ENCODE assay signal across 20 mouse cellular contexts in the genomic region with DNA sequence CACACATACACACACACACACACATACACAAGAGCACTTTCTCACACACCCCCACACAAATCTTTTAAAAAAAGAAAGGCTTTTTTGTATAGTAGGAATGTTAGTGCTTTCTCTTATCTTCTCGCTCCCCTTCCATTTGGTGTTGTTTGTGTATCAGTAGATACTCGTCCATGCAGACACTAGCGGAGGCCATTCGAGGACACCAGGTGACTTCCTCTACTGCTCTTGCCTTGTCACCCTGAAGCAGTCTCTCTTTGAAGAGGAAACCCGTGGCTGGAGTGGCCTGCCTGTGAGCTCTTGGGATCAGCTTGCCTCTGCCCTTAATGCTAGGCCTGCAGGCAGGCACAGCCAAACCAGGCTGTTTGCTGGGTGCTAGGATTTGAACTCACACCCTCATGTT.
DNase-seq lines count a peak whose midpoint lies in the region; ATAC-seq and TF ChIP-seq lines count a peak whose summit lies in the region.
"Had no signal": no experiment of that assay in that cellular context is flagged by ENCODE, and none has a peak within 500 bp of the region (broad histone marks: within the 10 kb centered on the region; RNA-seq: fewer than 3 reads in every experiment).

No protein-coding gene starts in this region.

- TF ChIP-seq CTCF in kidney, adult 2 months (conservative IDR thresholded peaks at IDR 0.05; ENCODE audit: insufficient read depth, insufficient read length, low read depth, low read length): no peak

- peaks cover 4% of the 10 kb centered on the region; the same call in 1 of the 2 replicates for H3K4me1 ChIP-seq in liver, embryonic 11.5 days (replicated peaks; ENCODE audit: control insufficient read depth, insufficient read depth, low read length)
- H3K4me1 ChIP-seq in megakaryocyte, embryonic 14.5 days: peaks cover 100% of the 10 kb centered on the region
- no peaks in the 10 kb centered on the region for H3K4me1 ChIP-seq in limb, embryonic 10.5 days
- H3K4me1 ChIP-seq in kidney, adult 2 months (ENCODE audit: control insufficient read depth, insufficient read depth, low read length): no peaks in the 10 kb centered on the region
- H3K4me1 ChIP-seq: embryonic facial prominence, embryonic 15.5 days; forebrain, embryonic 15.5 days; heart, embryonic 10.5 days; hindbrain, embryonic 13.5 days had no signal

- 0 out of 2 replicates have a peak, but pooled peaks have one; percentile 37 for ATAC-seq in liver, embryonic 11.5 days (replicated peaks; ENCODE audit: low FRiP score)
- ATAC-seq in common myeloid progenitor, adult 5-6 weeks (replicated peaks; ENCODE audit: low read depth, poor library complexity, severe bottlenecking): peak; percentile 55
- ATAC-seq: forebrain, embryonic 15.5 days; hindbrain, postnatal 0 days had no signal

- H3K9me3 ChIP-seq in liver, embryonic 11.5 days (ENCODE audit: control insufficient read depth, low read length): no peaks in the 10 kb centered on the region
- H3K9me3 ChIP-seq in megakaryocyte, embryonic 14.5 days: no peaks in the 10 kb centered on the region
- H3K9me3 ChIP-seq in limb, embryonic 10.5 days (replicated peaks): no peaks in the 10 kb centered on the region
- H3K9me3 ChIP-seq: embryonic facial prominence, embryonic 15.5 days; forebrain, embryonic 15.5 days; heart, embryonic 10.5 days; hindbrain, embryonic 13.5 days had no signal

- no peak for TF ChIP-seq POLR2A in kidney, adult 2 months (IDR thresholded peaks at IDR 0.05; ENCODE audit: low read depth, low read length)

- H3K4me3 ChIP-seq in liver, embryonic 11.5 days (ENCODE audit: low read depth, low read length): no peak overlapping the region
- peak overlapping the region; percentile 85 for H3K4me3 ChIP-seq in megakaryocyte, embryonic 14.5 days (replicated peaks)
- H3K4me3 ChIP-seq in limb, embryonic 10.5 days: no peak overlapping the region
- H3K4me3 ChIP-seq in kidney, adult 2 months (ENCODE audit: insufficient read depth, low read depth, low read length): no peak overlapping the region
- H3K4me3 ChIP-seq: embryonic facial prominence, embryonic 15.5 days; forebrain, embryonic 15.5 days; heart, embryonic 10.5 days; hindbrain, embryonic 13.5 days had no signal

- H3K4me2 ChIP-seq in liver, embryonic 11.5 days: no peak overlapping the region
- H3K4me2 ChIP-seq: embryonic facial prominence, embryonic 15.5 days; forebrain, embryonic 15.5 days; hindbrain, embryonic 13.5 days had no signal

- DNase-seq in liver, embryonic 11.5 days (ENCODE audit: low spot score): no peak
- DNase-seq in liver (no peak), adipocyte (ENCODE audit: low spot score) (no peak)
- no peak for DNase-seq in limb, embryonic 10.5 days (ENCODE audit: low spot score)
- no peak for DNase-seq in kidney, adult 2 months
- DNase-seq: adrenal gland, postnatal 14 days; cerebellum, adult 2 months; cerebellum, postnatal 10 days; embryo, embryonic 11 days; gastrocnemius, postnatal 36 days; heart, adult 18-20 months; heart, postnatal 10 days; heart, postnatal 4 days had no signal

- H3K27me3 ChIP-seq in liver, embryonic 11.5 days (replicated peaks; ENCODE audit: control insufficient read depth, insufficient read depth, low read length): no peaks in the 10 kb centered on the region
- H3K27me3 ChIP-seq in megakaryocyte, embryonic 14.5 days (replicated peaks): no peaks in the 10 kb centered on the region
- no peaks in the 10 kb centered on the region; the same call in 1 of the 2 replicates for H3K27me3 ChIP-seq in limb, embryonic 10.5 days (ENCODE audit: low read depth, poor library complexity, severe bottlenecking)
- H3K27me3 ChIP-seq in kidney, adult 2 months (replicated peaks; ENCODE audit: control insufficient read depth, insufficient read depth, low read length): no peaks in the 10 kb centered on the region
- H3K27me3 ChIP-seq: embryonic facial prominence, embryonic 15.5 days; forebrain, embryonic 15.5 days; hindbrain, embryonic 13.5 days had no signal

- WGBS in liver, embryonic 11.5 days: 40% methylated on average over 5 of the region's 5 CpGs
- WGBS in limb, embryonic 10.5 days: 75% methylated on average over 5 of the region's 5 CpGs
- 72% methylated on average over 5 of the region's 5 CpGs for WGBS in kidney, adult 2 months

- no peak overlapping the region for H3K9ac ChIP-seq in liver, embryonic 11.5 days (ENCODE audit: low read depth, low read length)
- H3K9ac ChIP-seq: embryonic facial prominence, embryonic 15.5 days; forebrain, embryonic 15.5 days; hindbrain, embryonic 13.5 days had no signal

- no peak overlapping the region for H3K27ac ChIP-seq in liver, embryonic 11.5 days (ENCODE audit: low read depth, low read length)
- no peak overlapping the region for H3K27ac ChIP-seq in limb, embryonic 10.5 days
- no peak overlapping the region for H3K27ac ChIP-seq in kidney, adult 2 months (ENCODE audit: insufficient read depth, low read depth, low read length)
- H3K27ac ChIP-seq: embryonic facial prominence, embryonic 15.5 days; forebrain, embryonic 15.5 days; heart, embryonic 10.5 days; hindbrain, embryonic 13.5 days; hindbrain, postnatal 0 days had no signal

- no peaks in the 10 kb centered on the region for H3K36me3 ChIP-seq in liver, embryonic 11.5 days (ENCODE audit: control insufficient read depth, insufficient read depth, low read length)
- peaks cover 19% of the 10 kb centered on the region for H3K36me3 ChIP-seq in megakaryocyte, embryonic 14.5 days (replicated peaks; ENCODE audit: low read length)
- no peaks in the 10 kb centered on the region for H3K36me3 ChIP-seq in limb, embryonic 10.5 days
- H3K36me3 ChIP-seq in kidney, adult 2 months (ENCODE audit: control insufficient read depth, insufficient read depth, low read length): no peaks in the 10 kb centered on the region
- H3K36me3 ChIP-seq: embryonic facial prominence, embryonic 15.5 days; forebrain, embryonic 15.5 days; heart, embryonic 10.5 days; hindbrain, embryonic 13.5 days had no signal
